In the genomic region with DNA sequence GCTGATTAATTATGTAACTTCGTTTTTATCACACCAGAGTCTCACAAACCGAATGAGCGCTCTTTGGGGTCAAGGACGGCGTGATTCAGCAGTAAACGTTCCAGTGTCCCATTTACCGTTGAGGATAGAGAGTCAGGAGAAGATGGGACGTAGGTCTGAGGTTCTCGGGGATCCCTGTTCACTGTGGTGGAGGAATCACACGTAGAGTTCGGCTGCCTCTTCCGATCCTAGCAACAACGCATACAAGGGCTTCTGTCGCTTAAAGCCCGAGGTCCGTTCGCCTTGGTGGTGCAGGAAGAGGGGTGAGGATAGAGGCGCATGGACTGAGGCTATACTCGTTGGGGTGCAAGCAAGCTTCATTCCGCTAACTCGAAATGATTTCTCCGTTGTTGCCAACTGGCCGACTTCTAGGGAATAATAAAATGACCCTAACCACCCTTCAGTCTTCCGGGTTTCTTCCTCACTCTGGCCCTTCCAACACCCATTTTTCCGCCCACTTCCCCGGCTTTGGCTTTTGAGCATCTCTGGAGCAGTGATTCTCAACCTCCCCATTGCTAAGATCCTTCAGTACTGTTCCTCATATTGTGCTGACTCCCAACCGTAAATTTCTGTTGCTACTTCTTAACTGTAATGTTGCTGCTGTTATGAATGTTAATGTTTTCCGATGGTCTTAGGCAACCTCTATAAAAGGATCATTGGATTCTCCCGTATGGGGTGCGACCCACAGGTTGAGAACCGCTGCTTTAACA, we compare ENCODE assay signal across 8 mouse cellular contexts. TPM values are rescaled to one million over a fixed set of nuclear protein-coding genes. Genes with fewer than 3 reads are reported as not detected.
A peak's percentile ranks its signal among the peaks of the same experiment; 100 is the strongest.
DNase-seq lines count a peak whose midpoint lies in the region; ATAC-seq and TF ChIP-seq lines count a peak whose summit lies in the region.

No protein-coding gene starts in this region.

- TF ChIP-seq CTCF in liver, postnatal 0 days (IDR thresholded peaks at IDR 0.05; ENCODE audit: low read depth) = no peak

- ATAC-seq in liver, postnatal 0 days = peak; percentile 3; the same call in 1 of the 2 replicates
- no peak; the same call in 1 of the 2 replicates for ATAC-seq in neural tube, embryonic 11.5 days (ENCODE audit: insufficient read depth, low FRiP score, low TSS enrichment)

- TF ChIP-seq EP300 in liver, postnatal 0 days (IDR thresholded peaks at IDR 0.05; ENCODE audit: low read depth) = no peak

- 1% methylated on average over 31 of the region's 31 CpGs for WGBS in liver, postnatal 0 days (ENCODE audit: insufficient replicate concordance)
- 1% methylated on average over 31 of the region's 31 CpGs for WGBS in neural tube, embryonic 11.5 days

- peak overlapping the region; percentile 74 for H3K9ac ChIP-seq in liver, postnatal 0 days (replicated peaks)
- peak overlapping the region; percentile 32 for H3K9ac ChIP-seq in neural tube, embryonic 11.5 days (ENCODE audit: low read length)

- DNase-seq in 416B (ENCODE audit: low read depth) = peak; percentile 70
- peak; percentile 35 for DNase-seq in ZHBTc4 (ENCODE audit: low read depth, low spot score)
- DNase-seq in embryo, embryonic 9.5 days (ENCODE audit: extremely low spot score) = peak; percentile 54
- DNase-seq in heart, adult 8-10 months (ENCODE audit: low spot score) = peak; percentile 57
- DNase-seq in kidney, adult 9 months = peak; percentile 64
- DNase-seq in liver, postnatal 0 days = peak; percentile 53
- DNase-seq in neural tube, embryonic 11.5 days (ENCODE audit: low spot score) = peak; percentile 53
- DNase-seq in testis, postnatal 14 days (ENCODE audit: low spot score) = peak; percentile 56

- H3K4me2 ChIP-seq in liver, postnatal 0 days (ENCODE audit: low read depth, low read length) = peak overlapping the region; percentile 78
- peak overlapping the region; percentile 63 for H3K4me2 ChIP-seq in neural tube, embryonic 11.5 days (ENCODE audit: low read depth)

- no peaks in the 10 kb centered on the region for H3K27me3 ChIP-seq in liver, postnatal 0 days (ENCODE audit: insufficient read depth, low read length)
- H3K27me3 ChIP-seq in neural tube, embryonic 11.5 days (ENCODE audit: control insufficient read depth, insufficient read depth, low read length) = no peaks in the 10 kb centered on the region

- H3K4me3 ChIP-seq in liver, postnatal 0 days (ENCODE audit: low read depth, low read length) = peak overlapping the region; percentile 88
- H3K4me3 ChIP-seq in neural tube, embryonic 11.5 days (ENCODE audit: low read depth, low read length) = peak overlapping the region; percentile 36

- peak overlapping the region; percentile 89 for H3K27ac ChIP-seq in liver, postnatal 0 days (ENCODE audit: low read depth)
- no peak overlapping the region for H3K27ac ChIP-seq in neural tube, embryonic 11.5 days (ENCODE audit: low read depth, low read length)

- H3K9me3 ChIP-seq in liver, postnatal 0 days (ENCODE audit: low read length) = no peaks in the 10 kb centered on the region
- H3K9me3 ChIP-seq in neural tube, embryonic 11.5 days (ENCODE audit: control insufficient read depth, low read length) = no peaks in the 10 kb centered on the region

- peaks cover 4% of the 10 kb centered on the region for H3K36me3 ChIP-seq in liver, postnatal 0 days (replicated peaks; ENCODE audit: insufficient read depth, low read length)
- no peaks in the 10 kb centered on the region for H3K36me3 ChIP-seq in neural tube, embryonic 11.5 days (ENCODE audit: control insufficient read depth, insufficient read depth, low read length)

- H3K4me1 ChIP-seq in liver, postnatal 0 days (ENCODE audit: insufficient read depth) = peaks cover 14% of the 10 kb centered on the region
- H3K4me1 ChIP-seq in neural tube, embryonic 11.5 days (ENCODE audit: control insufficient read depth, insufficient read depth, low read length) = peaks cover 5% of the 10 kb centered on the region; the same call in 1 of the 2 replicates

RNA-seq across cellular contexts. Expression of a gene that starts 1.4 kb away (rescaled TPM):
- 100 to 1,000 TPM; 108 to 118 (median 112) TPM for total RNA-seq in heart, adult 8-10 months (2022)
- polyA plus RNA-seq in liver, postnatal 0 days (2015; fragmentation: Nextera tagmentation; extraction: Ambion mirVana) = 10.4 and 10.6 TPM in 2 replicates
- polyA plus RNA-seq in neural tube, embryonic 11.5 days (2014; fragmentation: Nextera tagmentation; extraction: Ambion mirVana) = 18.8 and 22.0 TPM in 2 replicates

RNA-seq across cellular contexts. Expression of a gene that starts 31.2 kb away (rescaled TPM):
- total RNA-seq in heart, adult 8-10 months (2022) = 100 to 1,000 TPM; 404 to 453 (median 416) TPM
- polyA plus RNA-seq in liver, postnatal 0 days (2015; fragmentation: Nextera tagmentation; extraction: Ambion mirVana) = 101 and 102 TPM in 2 replicates
- polyA plus RNA-seq in neural tube, embryonic 11.5 days (2014; fragmentation: Nextera tagmentation; extraction: Ambion mirVana) = 48.5 and 55.1 TPM in 2 replicates

RNA-seq across cellular contexts. Expression of a gene that starts 31.4 kb away (rescaled TPM):
- total RNA-seq in heart, adult 8-10 months (2022) = 10 to 100 TPM; 11.3 to 14.2 (median 13.3) TPM
- 18.3 and 18.4 TPM in 2 replicates for polyA plus RNA-seq in liver, postnatal 0 days (2015; fragmentation: Nextera tagmentation; extraction: Ambion mirVana)
- polyA plus RNA-seq in neural tube, embryonic 11.5 days (2014; fragmentation: Nextera tagmentation; extraction: Ambion mirVana) = 62.8 and 66.7 TPM in 2 replicates

RNA-seq across cellular contexts. Expression of a gene that starts 38.4 kb away (rescaled TPM):
- 10 to 100 TPM; 48.1 to 77.5 (median 69.4) TPM for total RNA-seq in heart, adult 8-10 months (2022)
- polyA plus RNA-seq in liver, postnatal 0 days (2015; fragmentation: Nextera tagmentation; extraction: Ambion mirVana) = 69.1 and 71.9 TPM in 2 replicates
- 110 and 124 TPM in 2 replicates for polyA plus RNA-seq in neural tube, embryonic 11.5 days (2014; fragmentation: Nextera tagmentation; extraction: Ambion mirVana)

RNA-seq across cellular contexts. Expression of a gene that starts 44.8 kb away (rescaled TPM):
- total RNA-seq in heart, adult 8-10 months (2022) = not detected
- 0.31 and 0.48 TPM in 2 replicates for polyA plus RNA-seq in liver, postnatal 0 days (2015; fragmentation: Nextera tagmentation; extraction: Ambion mirVana)
- 0.53 and 1.2 TPM in 2 replicates for polyA plus RNA-seq in neural tube, embryonic 11.5 days (2014; fragmentation: Nextera tagmentation; extraction: Ambion mirVana)
